Mouse (Mus musculus): ENCODE results near the gene Pfkfb3. TPM values are rescaled to one million over a fixed set of nuclear protein-coding genes. Genes with fewer than 3 reads are reported as not detected.

The Pfkfb3 gene
- polyA plus RNA-seq, 1 experiment from 2014 or later = 15.5 TPM

DNA sequence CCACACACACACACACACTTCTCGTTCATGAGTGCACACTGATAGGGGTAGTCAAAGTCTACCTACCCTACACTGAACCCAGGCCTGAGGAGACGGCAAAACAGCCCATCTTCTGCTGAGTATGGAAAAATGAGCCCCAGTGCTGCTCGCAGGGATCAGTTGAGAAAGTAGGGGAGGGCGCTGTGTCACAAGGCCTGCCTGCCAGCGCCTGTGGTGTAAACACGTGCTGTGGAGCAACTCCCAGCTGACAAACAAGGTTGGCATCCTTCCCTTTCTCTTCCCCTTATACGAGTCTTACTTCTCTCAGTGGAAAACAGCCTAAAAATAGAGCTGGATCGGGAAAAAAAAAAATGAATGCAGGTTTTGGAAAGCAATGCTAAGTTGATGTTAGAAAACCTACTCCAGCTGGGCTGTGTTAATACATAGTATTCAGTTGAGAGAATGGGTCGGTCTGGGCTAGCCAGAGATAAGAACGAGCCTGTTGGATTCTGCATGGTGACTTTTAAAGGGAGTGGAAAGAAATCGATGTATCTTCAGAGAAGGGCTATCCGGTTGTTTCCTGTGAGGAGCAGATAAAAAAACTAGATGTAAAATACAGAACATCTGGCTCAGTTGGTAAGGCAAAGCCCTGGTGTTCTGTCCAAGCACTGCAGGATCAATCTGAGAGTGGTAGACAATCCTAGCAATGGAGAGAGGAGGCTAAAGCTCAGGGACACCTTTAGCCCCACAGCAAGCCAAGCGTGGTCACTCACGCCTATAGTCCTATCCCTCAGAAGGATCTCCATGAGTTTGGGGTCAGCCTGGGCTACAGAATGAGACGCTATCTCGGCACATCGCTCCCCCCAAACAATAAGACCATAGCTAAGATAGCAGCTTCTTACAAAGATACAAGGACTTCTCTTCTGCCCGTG is 40.6 kb downstream of the Pfkfb3 start:
- Histone ChIP-seq H3K27me3 (ENCODE audit: poor library complexity, severe bottlenecking) (no peaks in the 10 kb centered on the region), H3K4me1 (no peaks in the 10 kb centered on the region), H3K9me3 (no peaks in the 10 kb centered on the region), H3K36me3 (replicated peaks) (no peaks in the 10 kb centered on the region), H3K27ac (no peak overlapping the region), H3K4me3 (no peak overlapping the region)
- WGBS = 78% methylated on average over 18 of the region's 18 CpGs
- no peak for DNase-seq (ENCODE audit: extremely low spot score, low spot score)

DNA sequence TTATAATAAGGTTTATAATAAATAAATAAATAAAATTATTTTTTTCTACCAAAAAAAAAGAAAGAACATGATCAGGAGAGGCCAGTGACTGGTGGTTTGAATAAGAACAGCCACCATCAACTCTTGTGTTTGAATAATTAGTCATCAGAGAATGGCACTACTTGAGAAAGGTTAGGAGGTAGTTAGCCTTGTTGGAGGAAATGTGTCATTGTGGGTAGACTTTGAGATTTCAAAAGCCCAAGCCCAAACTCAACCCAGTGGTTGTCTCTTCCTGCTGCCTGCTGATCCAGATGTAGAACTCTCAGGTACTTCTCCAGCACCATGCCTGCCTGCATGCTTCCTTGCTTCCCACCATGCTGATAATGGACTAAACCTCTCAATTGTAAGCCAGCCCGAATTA is 41.8 kb downstream of the Pfkfb3 start:
- no peaks in the 10 kb centered on the region for H3K27me3 ChIP-seq (ENCODE audit: poor library complexity, severe bottlenecking)
- WGBS = 97% methylated on average over 1 of the region's 1 CpGs
- H3K4me1 ChIP-seq = no peaks in the 10 kb centered on the region

DNA sequence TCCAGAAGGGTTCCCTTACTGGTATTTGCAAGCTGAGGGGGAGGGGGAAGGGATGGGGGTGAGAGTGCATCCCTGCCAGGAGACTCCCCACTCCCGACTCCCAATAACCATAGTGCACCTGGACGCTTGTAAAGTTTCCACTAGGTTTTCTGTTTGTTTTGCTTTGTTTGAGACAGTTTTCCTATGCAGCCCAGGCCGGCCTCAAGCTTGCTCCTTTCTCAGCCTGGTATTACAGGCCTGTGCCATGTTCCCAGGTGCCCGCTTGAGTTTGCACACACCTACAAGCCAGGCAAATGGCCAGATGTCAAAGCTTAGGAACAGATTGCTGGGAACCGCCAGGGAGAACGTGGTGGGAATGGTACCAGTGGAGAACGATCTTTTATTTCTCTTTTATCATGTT is 50.1 kb downstream of the Pfkfb3 start:
- peaks cover 5% of the 10 kb centered on the region for H3K36me3 ChIP-seq (replicated peaks)
- H3K9me3 ChIP-seq = no peaks in the 10 kb centered on the region
- peaks cover 33% of the 10 kb centered on the region for H3K27me3 ChIP-seq (ENCODE audit: poor library complexity, severe bottlenecking)
- no peak for DNase-seq (ENCODE audit: extremely low spot score, low spot score)
- H3K27ac ChIP-seq = peak overlapping the region; percentile 97
- peak overlapping the region; percentile 78 for H3K4me3 ChIP-seq
- 20% methylated on average over 7 of the region's 7 CpGs for WGBS
- peaks cover 49% of the 10 kb centered on the region for H3K4me1 ChIP-seq

More for the DNA sequence above, 41.8 kb downstream of the Pfkfb3 start:
- Histone ChIP-seq H3K36me3 (replicated peaks) (no peaks in the 10 kb centered on the region), H3K27ac (no peak overlapping the region), H3K9me3 (no peaks in the 10 kb centered on the region), H3K4me3 (no peak overlapping the region)
- DNase-seq (ENCODE audit: extremely low spot score, low spot score) = no peak

DNA sequence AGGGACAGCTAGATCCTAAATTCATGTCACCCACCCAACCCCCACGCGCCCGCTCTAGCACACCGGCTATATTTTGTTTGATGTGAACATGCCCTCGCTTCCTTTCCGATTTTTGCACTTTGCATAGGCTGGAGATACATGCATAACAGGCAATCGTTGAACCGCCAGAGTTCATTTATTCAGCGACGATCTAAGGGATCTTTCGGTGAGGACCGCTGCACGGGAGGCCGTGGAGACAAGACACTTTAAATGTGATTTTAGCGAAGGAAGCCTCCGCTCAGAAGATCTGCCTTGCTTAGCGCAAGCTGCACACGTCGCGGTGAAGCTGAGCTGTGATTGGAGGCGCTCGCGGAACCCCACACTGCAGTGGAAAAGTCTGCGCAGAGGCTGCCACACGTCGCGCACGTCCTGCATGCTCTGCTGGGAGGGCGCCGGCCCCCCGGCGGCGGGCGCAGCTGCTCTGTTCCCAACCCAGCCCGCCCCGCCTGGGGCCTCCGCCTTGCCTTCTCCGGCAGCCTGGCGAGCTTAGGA is 50.9 kb downstream of the Pfkfb3 start:
- peaks cover 49% of the 10 kb centered on the region for H3K4me1 ChIP-seq
- H3K36me3 ChIP-seq (replicated peaks) = peaks cover 13% of the 10 kb centered on the region
- peak overlapping the region; percentile 78 for H3K4me3 ChIP-seq
- H3K27me3 ChIP-seq (ENCODE audit: poor library complexity, severe bottlenecking) = peaks cover 33% of the 10 kb centered on the region
- DNase-seq (ENCODE audit: extremely low spot score, low spot score) = peak; percentile 64
- H3K27ac ChIP-seq = peak overlapping the region; percentile 97
- WGBS = under 1% methylated on average over 39 of the region's 39 CpGs
- no peaks in the 10 kb centered on the region for H3K9me3 ChIP-seq

DNA sequence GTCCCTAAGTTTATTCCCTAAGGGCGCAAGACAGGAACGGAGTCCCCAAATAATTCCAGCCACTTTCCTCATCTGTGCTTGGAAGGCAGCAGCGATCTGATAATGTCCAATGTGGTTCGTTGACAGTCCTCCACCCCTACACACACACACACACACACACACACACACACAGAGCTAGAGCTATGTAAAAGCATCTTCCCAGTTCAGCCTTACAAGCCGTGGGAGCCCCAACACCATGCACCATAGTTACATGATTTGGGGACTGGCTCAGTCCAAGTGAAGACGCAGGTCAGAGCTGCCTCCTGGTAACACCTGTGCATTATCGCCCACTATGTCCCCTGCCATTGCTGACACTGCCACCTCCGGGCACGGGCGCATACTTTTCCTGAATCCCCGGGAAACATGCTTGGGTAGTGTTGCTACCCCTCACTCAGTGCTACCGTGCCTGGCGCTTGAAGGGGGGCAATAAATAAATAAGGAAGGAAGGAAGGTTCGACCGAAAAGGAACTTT is 51.6 kb downstream of the Pfkfb3 start:
- 1% methylated on average over 15 of the region's 15 CpGs for WGBS
- Histone ChIP-seq H3K4me1 (peaks cover 49% of the 10 kb centered on the region), H3K27ac (peak overlapping the region; percentile 97), H3K4me3 (peak overlapping the region; percentile 78), H3K9me3 (no peaks in the 10 kb centered on the region), H3K27me3 (ENCODE audit: poor library complexity, severe bottlenecking) (peaks cover 33% of the 10 kb centered on the region), H3K36me3 (replicated peaks) (peaks cover 20% of the 10 kb centered on the region)
- no peak for DNase-seq (ENCODE audit: extremely low spot score, low spot score)

DNA sequence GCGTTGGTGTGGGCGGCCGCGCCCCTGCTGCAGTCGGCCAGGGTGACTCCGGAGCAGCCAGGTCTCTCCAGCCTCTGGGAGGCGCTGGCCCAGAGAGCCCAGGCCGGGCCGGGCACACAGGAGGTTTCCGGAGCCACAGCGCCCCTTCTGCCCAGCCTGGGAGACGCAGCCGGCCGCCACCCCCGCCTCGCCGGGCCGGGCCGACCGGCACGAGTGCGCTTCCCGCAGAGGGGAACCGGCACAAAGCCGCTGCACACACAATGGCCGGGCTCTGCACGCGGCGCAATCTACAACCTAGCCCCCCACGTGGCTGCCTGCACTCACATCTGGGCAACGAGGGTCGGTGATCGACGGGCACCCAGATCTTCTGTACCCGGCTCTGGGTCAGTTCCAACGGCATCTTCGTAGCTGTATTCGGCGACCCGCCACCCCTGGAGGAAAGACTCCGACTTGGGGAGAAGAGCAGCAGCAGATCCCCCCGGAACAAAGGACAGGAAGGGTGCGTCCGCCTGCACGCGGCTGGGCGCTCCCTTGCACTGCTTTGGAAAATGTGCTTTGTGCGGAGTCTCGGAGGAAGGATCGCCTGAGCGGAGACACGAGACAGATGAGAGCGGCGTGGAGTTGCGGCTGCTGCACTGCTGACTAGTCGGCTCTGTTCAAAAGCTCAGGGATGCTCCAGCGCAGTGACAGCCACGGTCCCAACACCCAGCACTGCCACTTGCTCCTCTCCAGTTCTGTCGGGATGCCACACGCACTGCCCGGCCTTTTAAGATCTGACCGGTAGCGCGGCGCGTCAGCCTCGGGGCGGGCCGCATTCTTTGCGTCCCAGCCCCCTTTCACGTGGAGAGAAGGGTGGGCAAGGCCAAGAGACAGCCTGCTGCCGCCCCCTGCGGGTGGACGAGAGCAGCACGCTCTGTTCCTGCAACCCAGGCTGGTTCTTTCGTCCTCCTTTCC is 52.3 kb downstream of the Pfkfb3 start:
- Histone ChIP-seq H3K27me3 (ENCODE audit: poor library complexity, severe bottlenecking) (peaks cover 33% of the 10 kb centered on the region), H3K4me1 (peaks cover 49% of the 10 kb centered on the region), H3K27ac (peak overlapping the region; percentile 97), H3K36me3 (replicated peaks) (peaks cover 27% of the 10 kb centered on the region), H3K4me3 (peak overlapping the region; percentile 78), H3K9me3 (no peaks in the 10 kb centered on the region)
- whole genome bisulfite sequencing = under 1% methylated on average over 75 of the region's 76 CpGs
- DNase-seq (ENCODE audit: extremely low spot score, low spot score) = peak; percentile 90

DNA sequence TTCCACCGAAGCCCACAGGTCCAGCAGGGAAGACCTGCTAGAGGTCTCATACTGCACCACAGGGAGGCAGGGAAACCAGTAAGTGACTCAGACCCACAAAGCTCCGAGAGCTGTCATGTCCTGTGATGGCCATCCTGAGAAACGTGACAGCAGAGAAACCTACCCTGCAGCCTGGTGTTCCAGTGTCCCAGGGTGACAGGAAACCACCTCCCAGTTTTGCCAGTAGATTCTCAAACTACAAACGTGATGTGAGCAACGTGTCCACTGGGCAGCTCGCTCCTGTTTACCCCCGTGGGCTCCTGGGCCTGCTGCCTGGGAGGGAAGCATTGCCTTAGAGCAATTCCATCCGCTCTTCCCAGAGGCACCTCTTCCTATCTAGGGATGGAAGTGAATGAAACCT is 53.2 kb downstream of the Pfkfb3 start:
- peak; percentile 17 for DNase-seq (ENCODE audit: extremely low spot score, low spot score)
- 10% methylated on average over 8 of the region's 8 CpGs for WGBS

DNA sequence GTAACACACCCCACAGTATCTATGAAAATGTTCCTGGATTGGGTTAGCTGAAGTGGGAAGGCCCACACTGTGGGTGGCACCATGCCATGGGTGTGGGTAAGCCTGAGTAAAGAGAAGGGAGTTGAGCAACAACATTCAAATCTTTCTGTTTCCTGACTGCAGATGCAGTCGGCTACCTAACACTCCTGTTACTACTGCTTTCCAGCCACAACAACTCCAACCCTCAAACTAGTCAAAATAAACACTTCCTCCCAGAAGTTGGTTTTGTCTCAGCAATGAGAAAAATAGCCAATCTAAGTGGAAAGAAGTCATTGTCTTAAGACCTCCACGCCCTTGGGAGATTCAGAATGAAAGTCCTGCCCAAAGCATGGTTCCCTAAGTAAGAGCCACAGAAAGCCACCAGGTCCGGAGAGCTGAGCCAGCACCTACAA is 57.3 kb downstream of the Pfkfb3 start:
- H3K36me3 ChIP-seq (replicated peaks) = peaks cover 76% of the 10 kb centered on the region

More for the DNA sequence above, 53.2 kb downstream of the Pfkfb3 start:
- Histone ChIP-seq H3K27ac (peak overlapping the region; percentile 97), H3K36me3 (replicated peaks) (peaks cover 36% of the 10 kb centered on the region), H3K27me3 (ENCODE audit: poor library complexity, severe bottlenecking) (peaks cover 33% of the 10 kb centered on the region), H3K4me1 (peaks cover 49% of the 10 kb centered on the region), H3K4me3 (peak overlapping the region; percentile 78), H3K9me3 (no peaks in the 10 kb centered on the region)

DNA sequence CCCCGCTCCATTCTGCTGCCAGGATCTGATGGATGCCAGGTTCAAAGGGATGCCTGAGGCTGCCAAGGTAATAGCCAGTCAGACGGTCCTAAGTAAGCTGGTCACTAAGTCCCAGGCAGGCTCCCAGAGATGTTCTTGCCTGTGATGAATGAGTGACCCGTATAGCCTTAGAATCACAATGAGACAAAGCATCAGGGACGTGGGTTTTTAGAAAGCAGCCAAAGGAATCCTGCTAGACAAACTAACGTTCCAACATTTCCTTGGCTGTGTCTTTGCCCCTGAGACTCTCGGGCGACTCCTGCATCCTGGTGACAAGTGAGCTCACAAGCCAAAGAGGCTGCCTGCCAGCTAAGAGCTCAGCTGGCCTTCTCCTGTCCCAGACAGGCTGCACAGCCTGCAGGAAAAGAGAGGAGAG is 59.0 kb downstream of the Pfkfb3 start:
- no peaks in the 10 kb centered on the region for H3K9me3 ChIP-seq
- no peak overlapping the region for H3K4me3 ChIP-seq
- peak overlapping the region; percentile 17; the same call in 1 of the 2 replicates for H3K27ac ChIP-seq
- 84% methylated on average over 7 of the region's 7 CpGs for WGBS
- H3K36me3 ChIP-seq (replicated peaks) = peaks cover 94% of the 10 kb centered on the region
- H3K27me3 ChIP-seq (ENCODE audit: poor library complexity, severe bottlenecking) = no peaks in the 10 kb centered on the region
- H3K4me1 ChIP-seq = peaks cover 11% of the 10 kb centered on the region
- no peak for DNase-seq (ENCODE audit: extremely low spot score, low spot score)

More for the DNA sequence above, 57.3 kb downstream of the Pfkfb3 start:
- H3K9me3 ChIP-seq = no peaks in the 10 kb centered on the region
- no peak for DNase-seq (ENCODE audit: extremely low spot score, low spot score)
- H3K27me3 ChIP-seq (ENCODE audit: poor library complexity, severe bottlenecking) = no peaks in the 10 kb centered on the region
- H3K4me1 ChIP-seq = peaks cover 27% of the 10 kb centered on the region
- WGBS = 90% methylated on average over 3 of the region's 3 CpGs
- no peak overlapping the region for H3K27ac ChIP-seq
- no peak overlapping the region for H3K4me3 ChIP-seq

DNA sequence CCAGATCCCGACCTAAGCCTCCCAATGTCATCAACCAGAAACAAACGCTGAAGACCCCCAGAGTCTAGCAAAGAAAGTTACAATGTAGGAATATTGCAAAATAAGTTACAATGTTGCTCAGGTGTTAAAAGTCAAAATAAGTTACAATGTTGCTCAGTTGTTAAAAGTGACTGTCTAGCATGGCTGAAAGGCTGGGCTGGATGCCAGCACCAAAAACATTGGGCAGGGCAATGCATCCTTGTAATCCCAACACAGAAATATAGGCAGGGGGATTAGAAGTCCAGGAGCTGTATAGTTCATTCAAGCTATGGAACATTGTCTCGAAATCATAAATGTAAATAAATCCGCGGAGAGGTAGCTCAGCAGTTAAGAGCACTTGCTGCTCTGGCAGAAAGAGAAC is 61.0 kb downstream of the Pfkfb3 start:
- peaks cover 98% of the 10 kb centered on the region for H3K36me3 ChIP-seq (replicated peaks)

DNA sequence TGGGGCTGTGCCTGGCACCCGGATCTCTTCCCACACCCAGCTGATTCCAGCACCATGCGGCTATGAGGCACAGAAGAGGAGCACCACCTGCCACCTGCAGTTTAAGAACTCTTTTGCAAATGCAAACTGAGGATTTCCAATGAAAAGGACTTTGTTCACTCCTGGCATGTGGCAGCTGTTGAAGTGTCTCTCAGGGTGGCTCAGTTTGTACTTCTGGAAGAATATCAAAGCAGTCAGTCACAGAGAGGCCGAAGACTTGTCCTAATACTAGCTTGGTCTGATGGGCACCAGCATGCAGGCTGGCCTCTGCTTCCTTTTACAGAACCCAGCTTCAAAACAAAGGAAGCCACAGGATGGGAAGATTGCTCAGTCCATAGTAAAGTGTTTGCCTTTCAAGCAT is 62.4 kb downstream of the Pfkfb3 start:
- Histone ChIP-seq H3K36me3 (replicated peaks) (peaks cover 98% of the 10 kb centered on the region), H3K27ac (no peak overlapping the region), H3K9me3 (no peaks in the 10 kb centered on the region), H3K4me1 (no peaks in the 10 kb centered on the region), H3K27me3 (ENCODE audit: poor library complexity, severe bottlenecking) (no peaks in the 10 kb centered on the region), H3K4me3 (no peak overlapping the region)
- WGBS = 87% methylated on average over 3 of the region's 3 CpGs
- no peak for DNase-seq (ENCODE audit: extremely low spot score, low spot score)

More for the DNA sequence above, 61.0 kb downstream of the Pfkfb3 start:
- H3K27me3 ChIP-seq (ENCODE audit: poor library complexity, severe bottlenecking) = no peaks in the 10 kb centered on the region
- no peak for DNase-seq (ENCODE audit: extremely low spot score, low spot score)
- no peaks in the 10 kb centered on the region for H3K9me3 ChIP-seq
- no peaks in the 10 kb centered on the region for H3K4me1 ChIP-seq
- no peak overlapping the region for H3K27ac ChIP-seq
- 95% methylated on average over 5 of the region's 5 CpGs for WGBS
- H3K4me3 ChIP-seq = no peak overlapping the region

DNA sequence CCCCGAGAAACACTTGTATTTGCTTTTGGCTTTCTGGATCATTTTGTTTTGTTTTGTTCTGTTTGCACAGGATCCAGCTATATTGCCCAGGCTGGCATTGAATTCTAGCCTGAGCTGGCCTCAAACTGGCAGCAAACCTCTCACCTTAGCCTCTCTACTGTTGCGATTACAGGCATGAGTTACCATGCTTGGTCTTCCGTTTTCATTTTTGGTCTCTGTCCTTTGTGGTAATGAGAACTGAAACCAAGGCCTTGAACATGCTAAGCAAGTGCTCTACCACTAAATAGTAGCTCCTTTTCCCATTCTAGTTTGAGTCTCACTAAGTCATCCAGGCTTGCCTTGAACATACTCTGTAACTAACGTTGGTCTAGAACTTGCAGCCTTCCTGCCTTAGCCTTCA is 63.3 kb downstream of the Pfkfb3 start:
- H3K36me3 ChIP-seq (replicated peaks) = peaks cover 98% of the 10 kb centered on the region
- WGBS = 93% methylated on average over 4 of the region's 4 CpGs
- H3K27me3 ChIP-seq (ENCODE audit: poor library complexity, severe bottlenecking) = no peaks in the 10 kb centered on the region
- no peak for DNase-seq (ENCODE audit: extremely low spot score, low spot score)
- H3K4me1 ChIP-seq = no peaks in the 10 kb centered on the region
- H3K27ac ChIP-seq = no peak overlapping the region
- no peaks in the 10 kb centered on the region for H3K9me3 ChIP-seq
- no peak overlapping the region for H3K4me3 ChIP-seq
